Mouse (Mus musculus): ENCODE measurements around the gene Naglu. TPM values are rescaled to one million over a fixed set of nuclear protein-coding genes. Genes with fewer than 3 reads are reported as not detected.

The Naglu gene
- polyA plus RNA-seq, 1 experiment: 12.7 TPM

DNA sequence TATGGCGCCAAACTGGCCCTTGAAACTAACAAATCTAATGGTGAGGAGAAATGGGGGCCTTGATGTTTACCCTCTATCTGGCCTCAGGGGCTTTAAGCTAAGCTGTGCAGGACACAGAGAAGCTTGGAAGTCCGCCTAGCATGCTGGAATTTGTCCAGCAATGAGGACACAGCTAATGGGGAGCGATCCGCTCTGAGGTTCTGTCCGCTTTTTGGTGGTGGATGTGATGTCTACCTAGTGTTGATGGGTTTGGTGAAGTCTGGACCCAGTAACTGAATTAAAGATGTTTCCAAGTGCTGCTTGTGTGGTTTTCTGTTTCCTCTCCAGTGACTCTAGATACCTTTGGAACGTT, 16.5 kb downstream of the Naglu start:
- H3K4me1 ChIP-seq (ENCODE audit: control insufficient read depth, insufficient read depth, low read length): peaks cover 15% of the 10 kb centered on the region; the same call in 1 of the 2 replicates
- H3K27ac ChIP-seq (ENCODE audit: insufficient read depth, low read length): no peak overlapping the region
- TF ChIP-seq CTCF (IDR thresholded peaks at IDR 0.05; ENCODE audit: borderline replicate concordance, insufficient read depth, low read depth, low read length): no peak
- no peak for TF ChIP-seq POLR2A (IDR thresholded peaks at IDR 0.05; ENCODE audit: borderline replicate concordance, insufficient read depth, low read length)
- no peaks in the 10 kb centered on the region for H3K27me3 ChIP-seq (ENCODE audit: control insufficient read depth, insufficient read depth, low read length)
- 19% methylated on average over 6 of the region's 6 CpGs for WGBS
- peak overlapping the region; percentile 71 for H3K4me3 ChIP-seq (replicated peaks; ENCODE audit: insufficient read depth, low read depth, low read length)
- DNase-seq: peak; percentile 45 to 52

DNA sequence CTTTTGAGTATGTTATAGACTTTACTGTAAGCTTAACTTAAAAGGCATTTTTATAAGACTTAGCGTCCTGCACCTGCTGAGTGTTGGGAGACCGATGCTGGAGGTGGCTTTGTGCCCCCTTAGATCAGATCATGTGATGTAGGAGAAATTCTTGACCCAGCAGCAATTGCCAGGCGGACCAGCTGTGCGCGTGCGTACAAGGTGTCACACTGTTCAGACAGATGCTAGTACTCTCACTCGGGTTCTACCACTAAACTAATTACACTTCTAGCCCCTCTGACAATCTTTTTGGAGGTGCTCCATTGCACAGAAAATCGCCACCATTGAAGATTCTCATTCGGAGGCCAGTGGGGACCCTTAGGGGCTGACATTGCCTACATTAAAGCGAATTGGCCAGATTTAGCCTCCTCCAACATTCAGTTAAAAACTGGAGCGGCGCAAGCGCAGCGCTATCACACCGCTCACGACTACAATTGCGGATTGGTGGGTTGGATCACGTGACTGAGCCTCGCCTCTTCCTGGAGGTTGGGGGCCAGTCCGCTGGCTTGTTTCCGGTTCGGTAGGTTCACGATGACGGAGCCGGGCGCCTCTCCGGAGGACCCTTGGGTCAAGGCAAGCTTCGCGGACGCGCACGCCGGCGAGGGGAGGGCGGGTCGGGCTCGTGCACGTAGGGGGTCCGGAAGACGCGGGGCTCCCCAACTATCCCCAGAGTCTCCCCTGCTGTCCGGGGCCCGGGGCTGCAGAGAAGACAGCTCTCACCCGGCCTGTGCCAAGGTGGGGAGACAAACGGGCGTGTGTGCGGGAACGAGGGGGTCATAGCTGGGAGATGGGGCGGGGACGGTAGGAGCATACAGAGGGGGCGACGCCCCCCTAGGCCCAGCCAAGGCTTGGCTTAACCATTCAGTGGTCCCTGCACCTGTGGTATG, 17.2 kb downstream of the Naglu start, which contains the start of gene Mlx:
Mlx (plus strand) TSS at position 522 of the 926 bp plus-strand sequence.
- Histone ChIP-seq H3K27ac (ENCODE audit: insufficient read depth, low read length) (peak within 1 kb of the TSS; percentile 30), H3K27me3 (ENCODE audit: control insufficient read depth, insufficient read depth, low read length) (no peaks in the 10 kb centered on the region), H3K4me3 (replicated peaks; ENCODE audit: insufficient read depth, low read depth, low read length) (peak within 1 kb of the TSS; percentile 71), H3K4me1 (ENCODE audit: control insufficient read depth, insufficient read depth, low read length) (peaks cover 15% of the 10 kb centered on the region; the same call in 1 of the 2 replicates)
- peak; percentile 90 to 92 for DNase-seq
- 1% methylated on average over 52 of the region's 52 CpGs for WGBS
- TF ChIP-seq CTCF (IDR thresholded peaks at IDR 0.05; ENCODE audit: borderline replicate concordance, insufficient read depth, low read depth, low read length): no peak
- peak; percentile 75; the same call in 1 of the 2 replicates for TF ChIP-seq POLR2A (IDR thresholded peaks at IDR 0.05; ENCODE audit: borderline replicate concordance, insufficient read depth, low read length)

DNA sequence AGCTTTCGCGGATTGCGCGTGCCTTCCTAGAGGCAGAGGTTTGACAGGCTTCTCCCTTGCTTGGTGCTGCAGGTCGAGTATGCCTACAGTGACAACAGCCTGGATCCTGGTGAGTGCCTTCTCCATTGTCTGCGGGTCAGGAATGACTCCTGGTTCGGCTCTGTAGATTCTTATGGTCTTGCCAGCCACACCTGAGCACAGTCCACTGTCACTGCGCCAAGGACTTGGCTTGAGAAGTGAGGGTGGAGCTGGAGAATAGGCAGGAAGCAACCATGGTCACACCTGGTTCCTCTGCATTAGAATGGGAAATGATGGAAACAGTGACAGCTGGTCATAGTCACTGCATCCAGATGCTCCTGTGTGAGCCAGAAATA, 17.9 kb downstream of the Naglu start:
- WGBS: under 1% methylated on average over 8 of the region's 8 CpGs
- TF ChIP-seq CTCF (IDR thresholded peaks at IDR 0.05; ENCODE audit: borderline replicate concordance, insufficient read depth, low read depth, low read length) (no peak), POLR2A (IDR thresholded peaks at IDR 0.05; ENCODE audit: borderline replicate concordance, insufficient read depth, low read length) (no peak)
- no peaks in the 10 kb centered on the region for H3K27me3 ChIP-seq (ENCODE audit: control insufficient read depth, insufficient read depth, low read length)
- peak overlapping the region; percentile 71 for H3K4me3 ChIP-seq (replicated peaks; ENCODE audit: insufficient read depth, low read depth, low read length)
- DNase-seq: peak in 1 of 2 experiments; percentile 41
- H3K4me1 ChIP-seq (ENCODE audit: control insufficient read depth, insufficient read depth, low read length): peaks cover 15% of the 10 kb centered on the region; the same call in 1 of the 2 replicates
- H3K27ac ChIP-seq (ENCODE audit: insufficient read depth, low read length): 0 out of 2 replicates have a peak overlapping the region, but pooled peaks have one; percentile 6

DNA sequence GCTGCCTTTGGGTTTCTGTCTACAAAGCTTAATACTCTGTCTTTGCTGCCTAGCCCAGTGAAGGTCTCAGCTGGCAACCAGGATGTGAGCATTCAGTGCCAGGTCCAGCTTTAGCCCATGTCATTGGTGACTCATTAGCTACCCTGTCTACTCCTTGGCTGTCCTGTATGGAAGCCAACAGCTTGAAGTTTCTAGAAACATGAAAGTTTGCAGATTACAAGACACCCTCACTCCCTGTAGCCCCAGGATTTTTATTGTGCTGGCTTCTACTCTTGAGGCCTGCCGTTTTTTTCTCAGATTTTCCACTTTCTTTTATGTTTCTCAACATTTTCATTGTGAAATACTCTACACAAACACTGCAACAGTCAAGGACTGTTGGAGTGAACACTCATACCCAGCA, 20.1 kb downstream of the Naglu start:
- Histone ChIP-seq H3K27me3 (ENCODE audit: control insufficient read depth, insufficient read depth, low read length) (no peaks in the 10 kb centered on the region), H3K4me1 (ENCODE audit: control insufficient read depth, insufficient read depth, low read length) (peaks cover 10% of the 10 kb centered on the region; the same call in 1 of the 2 replicates), H3K27ac (ENCODE audit: insufficient read depth, low read length) (no peak overlapping the region), H3K4me3 (replicated peaks; ENCODE audit: insufficient read depth, low read depth, low read length) (no peak overlapping the region)
- WGBS: 77% methylated on average over 1 of the region's 1 CpGs
- DNase-seq: peak in 1 of 2 experiments; percentile 15
- TF ChIP-seq CTCF (IDR thresholded peaks at IDR 0.05; ENCODE audit: borderline replicate concordance, insufficient read depth, low read depth, low read length) (no peak), POLR2A (IDR thresholded peaks at IDR 0.05; ENCODE audit: borderline replicate concordance, insufficient read depth, low read length) (no peak)

DNA sequence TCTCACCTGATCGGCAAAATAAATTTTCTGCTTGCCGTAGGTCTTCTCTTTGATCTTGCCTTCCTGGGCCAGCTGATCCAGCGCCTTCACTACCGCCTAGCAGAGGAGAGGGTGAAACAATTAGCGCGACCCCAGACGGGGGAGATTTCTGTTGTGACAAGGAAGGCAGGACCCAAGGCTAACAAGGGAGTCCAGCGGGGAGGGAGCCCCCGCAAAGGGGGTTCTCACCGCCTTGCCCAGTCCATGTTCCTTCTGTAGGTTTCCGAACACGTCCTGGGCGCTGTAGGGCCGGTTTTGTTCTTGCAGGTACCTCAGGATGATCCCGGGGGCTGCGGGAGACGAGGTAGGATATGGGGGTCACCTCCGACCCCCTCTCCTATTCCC, 25.1 kb downstream of the Naglu start:
- TF ChIP-seq CTCF (IDR thresholded peaks at IDR 0.05; ENCODE audit: borderline replicate concordance, insufficient read depth, low read depth, low read length): no peak
- TF ChIP-seq POLR2A (IDR thresholded peaks at IDR 0.05; ENCODE audit: borderline replicate concordance, insufficient read depth, low read length): no peak
- Histone ChIP-seq H3K27ac (ENCODE audit: insufficient read depth, low read length) (no peak overlapping the region), H3K27me3 (ENCODE audit: control insufficient read depth, insufficient read depth, low read length) (no peaks in the 10 kb centered on the region), H3K4me3 (replicated peaks; ENCODE audit: insufficient read depth, low read depth, low read length) (peak overlapping the region; percentile 56), H3K4me1 (ENCODE audit: control insufficient read depth, insufficient read depth, low read length) (no peaks in the 10 kb centered on the region)
- under 1% methylated on average over 18 of the region's 18 CpGs for WGBS
- no peak for DNase-seq

DNA sequence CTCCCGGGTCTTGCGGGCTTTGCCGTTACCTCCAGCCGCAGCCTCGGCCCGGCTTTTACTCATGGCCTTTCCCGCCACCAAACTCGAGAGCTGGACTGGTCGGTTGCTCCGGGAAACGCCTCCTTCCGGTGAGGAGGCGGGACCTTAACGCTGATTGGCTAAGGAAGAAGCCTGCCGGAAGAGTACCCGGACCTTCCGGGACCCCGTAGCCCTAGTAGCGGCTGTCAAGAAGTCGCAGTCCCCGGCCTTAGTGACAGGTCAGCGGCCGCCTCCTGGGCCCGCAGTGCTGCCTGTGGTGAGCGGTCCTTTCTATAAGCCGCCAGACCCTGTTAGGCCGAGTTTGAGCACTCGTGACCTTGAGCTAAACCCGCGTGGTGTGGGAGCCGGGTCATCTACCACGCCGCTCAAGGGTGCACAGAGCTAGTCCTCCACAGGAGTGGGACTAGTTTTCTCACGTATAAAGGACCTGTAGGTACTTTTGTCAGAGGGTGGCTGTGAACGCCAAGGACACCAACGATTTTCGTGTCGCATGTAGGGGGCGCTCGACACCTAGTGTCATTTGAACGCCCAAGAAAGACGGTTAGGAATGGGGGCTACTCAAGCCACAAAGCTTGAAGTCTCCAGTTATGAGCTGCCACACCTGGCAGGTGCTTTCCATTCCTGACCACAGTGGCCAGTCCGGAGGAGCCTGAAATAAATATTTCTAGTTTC, 25.7 kb downstream of the Naglu start, which contains the start of gene Psmc3ip:
Psmc3ip (minus strand) TSS at position 123 of the 711 bp plus-strand sequence.
- Histone ChIP-seq H3K27me3 (ENCODE audit: control insufficient read depth, insufficient read depth, low read length) (no peaks in the 10 kb centered on the region), H3K27ac (ENCODE audit: insufficient read depth, low read length) (peak within 1 kb of the TSS; percentile 89), H3K4me3 (replicated peaks; ENCODE audit: insufficient read depth, low read depth, low read length) (peak within 1 kb of the TSS; percentile 85), H3K4me1 (ENCODE audit: control insufficient read depth, insufficient read depth, low read length) (no peaks in the 10 kb centered on the region)
- peak; percentile 95 to 96 for DNase-seq
- peak; percentile 83 for TF ChIP-seq CTCF (IDR thresholded peaks at IDR 0.05; ENCODE audit: borderline replicate concordance, insufficient read depth, low read depth, low read length)
- TF ChIP-seq POLR2A (IDR thresholded peaks at IDR 0.05; ENCODE audit: borderline replicate concordance, insufficient read depth, low read length): peak; percentile 78; the same call in 1 of the 2 replicates
- under 1% methylated on average over 43 of the region's 43 CpGs for WGBS

DNA sequence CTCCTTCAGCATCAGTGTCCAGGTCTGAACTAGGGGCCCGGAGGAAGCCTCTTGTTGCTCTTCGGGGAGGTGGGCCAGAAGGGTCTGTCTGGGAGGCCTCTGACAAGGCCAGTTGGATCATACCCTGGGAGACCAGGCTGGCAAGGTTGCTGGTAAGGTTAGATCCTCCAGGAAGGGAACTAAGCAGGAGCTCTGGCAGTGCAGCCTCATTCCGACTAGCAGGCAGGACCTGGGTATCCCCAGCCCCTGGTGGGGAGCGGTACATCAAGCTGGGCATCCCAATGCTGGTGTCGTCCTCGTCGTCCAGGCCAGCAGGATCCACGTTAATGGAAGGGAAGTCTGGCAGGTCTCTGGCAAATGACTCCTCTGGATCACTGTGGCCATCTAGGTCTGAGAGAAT, 28.4 kb downstream of the Naglu start:
- no peak overlapping the region for H3K27ac ChIP-seq (ENCODE audit: insufficient read depth, low read length)
- no peak overlapping the region for H3K4me3 ChIP-seq (replicated peaks; ENCODE audit: insufficient read depth, low read depth, low read length)
- peak in 1 of 2 experiments; percentile 3 for DNase-seq
- H3K4me1 ChIP-seq (ENCODE audit: control insufficient read depth, insufficient read depth, low read length): no peaks in the 10 kb centered on the region
- WGBS: 83% methylated on average over 8 of the region's 8 CpGs
- H3K27me3 ChIP-seq (ENCODE audit: control insufficient read depth, insufficient read depth, low read length): no peaks in the 10 kb centered on the region
- TF ChIP-seq CTCF (IDR thresholded peaks at IDR 0.05; ENCODE audit: borderline replicate concordance, insufficient read depth, low read depth, low read length) (no peak), POLR2A (IDR thresholded peaks at IDR 0.05; ENCODE audit: borderline replicate concordance, insufficient read depth, low read length) (no peak)
